Mouse (Mus musculus) forelimb bud, embryonic 11.5 days (tissue): ENCODE measurements around the gene Cfap97d2.

Experiments
- DNase-seq: peaks from one replicate; pipeline ENCODE4 v3.0.0-alpha.2; 2012; ENCODE audit warnings: low read depth, low spot score

Cfap97d2 gene

GRCm38 (mm10) chr8:13705668-13706067 lies at the start of gene Cfap97d2:
Cfap97d2 (plus strand) TSS chr8:13705889.
- peak; percentile 60 for DNase-seq

DNA sequence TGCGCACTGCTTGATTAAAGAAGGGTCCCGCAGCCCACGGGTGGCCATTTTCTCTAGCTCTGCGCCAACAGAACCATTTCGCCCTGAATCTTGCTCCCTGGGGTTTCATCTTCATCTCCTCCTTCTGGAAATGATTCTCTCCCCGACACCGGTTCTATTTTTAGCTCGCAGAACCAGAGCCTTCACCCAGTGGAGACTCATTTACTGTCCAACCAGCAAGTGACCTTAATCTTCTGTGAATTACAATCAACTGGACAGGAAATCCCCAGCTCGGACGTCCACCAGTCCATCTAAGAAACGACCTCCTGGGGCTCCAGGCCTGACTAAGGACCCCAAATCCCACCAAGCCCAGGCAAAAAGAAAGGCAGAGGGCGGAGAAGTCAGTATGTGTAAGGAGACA lies 48.2 kb upstream of the Cfap97d2 start:
- DNase-seq, result no peak

DNA sequence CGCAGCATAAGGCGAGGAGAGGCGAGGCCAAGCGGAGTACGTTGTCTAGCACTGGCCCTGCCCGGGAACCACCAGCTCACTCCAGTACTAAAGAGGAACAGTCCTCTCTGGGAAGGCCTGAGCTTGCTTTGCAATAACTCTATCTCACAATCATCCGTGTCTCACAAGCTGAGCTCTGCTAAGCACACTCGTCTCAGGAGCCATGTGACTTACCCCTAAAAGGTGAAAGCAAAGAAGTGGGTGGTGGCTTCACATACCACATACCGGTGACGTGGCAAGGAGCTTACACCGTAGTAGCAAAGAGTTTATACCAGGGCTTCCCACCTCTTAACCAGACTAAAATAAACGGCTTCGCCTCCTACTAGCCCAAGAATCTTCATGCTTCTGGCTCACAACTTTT lies 45.4 kb upstream of the Cfap97d2 start:
- DNase-seq, result no peak

GRCm38 (mm10) chr8:13664711-13665210 lies 40.9 kb upstream of the Cfap97d2 start:
- no peak for DNase-seq

- DNase-seq, result no peak
Observed at GRCm38 (mm10) chr8:13665538-13665937, 40.2 kb upstream of the Cfap97d2 start.

DNA sequence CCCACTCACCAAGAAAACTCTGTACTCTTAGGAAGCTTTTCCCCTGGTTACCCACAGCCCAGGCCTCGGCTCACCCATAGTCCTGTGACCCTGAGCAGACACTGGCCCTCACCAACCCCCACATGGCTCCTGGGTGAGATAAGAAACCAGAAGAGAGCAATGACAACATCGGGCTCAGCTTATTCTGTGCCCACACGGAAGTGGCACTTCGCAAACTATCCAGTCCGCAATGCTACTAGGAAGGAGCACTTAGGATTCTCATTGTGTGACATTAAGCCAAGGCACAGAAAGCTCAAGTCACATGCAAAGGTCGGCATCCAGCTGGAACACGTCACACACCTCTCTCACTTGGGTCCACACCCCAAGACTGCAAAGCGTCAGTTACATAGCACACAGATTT lies 39.7 kb upstream of the Cfap97d2 start:
- DNase-seq, result no peak

GRCm38 (mm10) chr8:13667917-13668316 lies 37.8 kb upstream of the Cfap97d2 start:
- no peak for DNase-seq

- DNase-seq, result peak; percentile 51
Observed at GRCm38 (mm10) chr8:13668367-13668766, 37.3 kb upstream of the Cfap97d2 start.

- no peak for DNase-seq
Observed at GRCm38 (mm10) chr8:13670011-13670471, 35.6 kb upstream of the Cfap97d2 start.

GRCm38 (mm10) chr8:13671246-13672003 lies 34.3 kb upstream of the Cfap97d2 start:
- DNase-seq, result no peak

DNA sequence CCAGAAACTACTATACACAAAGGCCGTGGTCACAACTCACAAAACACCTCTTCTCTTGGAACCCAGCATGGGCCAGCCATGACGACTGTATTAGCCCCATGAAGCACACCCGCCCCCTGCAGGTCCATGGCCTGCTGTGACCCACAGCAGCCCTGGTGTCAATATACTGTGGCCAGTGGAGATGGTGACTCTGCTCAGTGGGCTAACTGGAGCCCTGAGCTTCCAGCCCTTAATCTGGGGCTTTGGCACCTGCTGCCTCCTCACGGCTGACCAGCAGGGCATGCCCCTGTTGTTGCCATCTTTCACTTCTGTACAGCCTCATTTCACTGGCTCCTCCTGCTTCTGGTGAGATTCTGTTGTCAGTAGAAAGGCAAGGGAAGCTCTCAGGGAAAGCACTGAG lies 32.5 kb upstream of the Cfap97d2 start:
- DNase-seq, result no peak

DNA sequence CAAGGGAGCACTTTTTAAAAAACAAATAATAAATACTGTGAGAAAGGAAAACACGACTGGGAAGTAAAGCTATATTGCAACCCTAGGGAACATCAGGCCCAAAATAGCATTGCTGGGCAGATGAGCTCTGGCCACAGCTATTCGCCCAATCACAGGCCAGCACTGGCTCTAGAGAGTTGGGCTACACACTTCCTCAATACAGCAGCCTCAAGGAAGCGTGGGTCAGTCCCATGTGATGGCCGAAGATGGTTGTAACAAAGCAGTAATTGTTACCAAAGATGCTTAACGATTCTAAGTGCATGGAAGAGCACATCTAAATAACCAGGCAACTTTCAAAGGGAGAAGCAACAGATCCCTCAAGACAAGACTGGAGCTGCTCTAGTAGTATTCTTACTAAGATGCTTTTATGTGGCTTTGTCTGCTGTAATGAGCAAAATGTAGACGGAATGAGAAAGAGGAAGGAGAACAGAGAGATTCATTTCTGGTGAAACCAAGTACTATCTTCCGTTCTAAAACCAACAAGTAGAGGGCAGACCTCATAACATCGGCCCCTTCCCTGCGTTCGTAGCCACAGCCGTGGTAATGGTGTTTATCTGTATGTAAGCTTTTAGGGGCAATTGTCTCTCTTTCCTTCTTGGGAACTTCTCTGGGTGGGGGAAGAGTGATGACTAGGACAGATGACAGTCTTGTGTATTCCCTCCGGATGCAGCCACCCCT lies 31.2 kb upstream of the Cfap97d2 start:
- DNase-seq, result no peak

DNA sequence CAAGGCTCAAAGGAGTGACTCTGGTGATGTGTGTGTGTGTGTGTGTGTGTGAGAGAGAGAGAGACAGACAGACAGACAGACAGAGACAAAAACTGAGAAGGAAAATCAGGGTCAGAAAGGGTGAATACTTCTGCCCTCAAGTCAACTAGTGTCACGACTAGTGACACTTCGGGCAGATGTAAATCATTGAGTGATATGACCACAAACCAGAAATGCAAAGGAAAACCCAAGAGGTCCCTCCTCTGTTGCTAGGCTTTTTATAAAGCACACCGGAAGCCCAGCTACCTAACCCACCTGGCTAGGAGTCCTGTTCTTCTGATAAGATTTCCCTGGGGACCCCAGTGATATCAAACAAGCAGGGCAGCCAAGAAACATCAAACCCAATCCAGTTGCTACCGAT lies 30.6 kb upstream of the Cfap97d2 start:
- no peak for DNase-seq

GRCm38 (mm10) chr8:13675524-13675923 lies 30.2 kb upstream of the Cfap97d2 start:
- DNase-seq, result no peak

DNA sequence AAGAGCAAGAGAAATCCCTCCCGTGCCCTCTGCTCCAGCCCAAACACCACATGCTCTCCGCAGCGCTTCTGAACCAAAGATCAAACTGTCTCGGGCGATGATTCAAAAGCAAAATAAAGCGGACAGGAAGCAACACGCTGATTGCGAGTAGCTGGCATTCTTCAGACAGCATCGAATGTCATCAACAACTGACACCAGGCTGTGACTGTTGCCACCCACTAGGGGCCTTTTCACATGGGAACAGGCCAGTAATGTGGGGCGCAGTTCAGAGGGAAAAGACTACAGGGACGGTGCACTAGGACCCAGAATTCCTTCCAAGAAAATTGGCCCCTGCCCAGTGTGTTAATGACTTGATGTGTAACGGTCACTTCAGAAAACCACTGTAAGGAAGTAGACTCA lies 29.4 kb upstream of the Cfap97d2 start:
- peak; percentile 30 for DNase-seq

GRCm38 (mm10) chr8:13676701-13677412 lies 28.8 kb upstream of the Cfap97d2 start:
- peak; percentile 43 for DNase-seq

DNA sequence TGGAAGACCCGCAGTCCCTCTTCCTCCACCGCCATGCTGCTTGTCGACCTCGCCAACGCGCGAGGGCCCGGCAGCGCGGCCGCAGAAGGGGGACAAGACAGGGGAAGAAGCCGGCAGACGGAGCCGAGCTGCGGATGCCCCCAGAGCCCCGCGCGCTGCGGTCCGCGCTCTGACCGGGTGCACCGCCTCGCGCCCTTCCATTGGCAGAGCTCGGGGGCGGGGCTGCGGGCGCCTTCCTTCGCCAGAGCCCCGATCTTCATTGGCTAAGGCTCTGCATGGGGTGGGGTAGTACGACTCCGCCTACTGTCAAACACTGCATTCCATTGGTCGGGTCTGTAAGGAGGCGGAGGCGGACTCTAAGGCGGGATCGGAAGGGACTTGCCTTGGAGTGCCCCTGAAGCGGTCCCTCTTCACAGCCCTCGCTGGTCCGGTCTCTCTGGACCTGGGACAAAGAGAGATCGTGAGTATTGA lies 28.2 kb upstream of the Cfap97d2 start, which contains the start of gene Rasa3:
Gene Rasa3, minus strand, starts transcription at position 191 of the 471 bp plus-strand sequence.
- DNase-seq, result peak; percentile 94

DNA sequence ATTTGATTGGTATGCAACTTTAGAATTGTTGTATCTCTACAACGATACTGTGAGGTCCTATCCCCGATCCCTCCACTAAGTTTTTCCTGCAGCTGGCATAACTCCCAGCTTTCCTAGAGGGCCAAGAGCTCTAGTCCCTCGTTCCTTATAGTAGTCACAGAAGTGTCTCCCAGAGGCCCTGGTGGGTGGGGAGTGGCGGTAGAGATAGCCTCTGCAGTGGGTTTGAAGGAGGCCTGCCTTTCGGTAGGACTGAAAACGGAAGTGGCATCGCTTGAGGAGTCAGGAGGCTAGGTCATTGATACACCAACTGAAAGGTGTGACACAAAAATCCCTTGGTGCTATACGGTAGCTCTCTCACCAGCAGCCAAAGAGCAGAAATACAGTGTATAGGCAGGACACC lies 27.5 kb upstream of the Cfap97d2 start:
- DNase-seq, result no peak

GRCm38 (mm10) chr8:13684131-13684530 lies 21.6 kb upstream of the Cfap97d2 start:
- peak; percentile 26 for DNase-seq

GRCm38 (mm10) chr8:13685674-13686314 lies 19.9 kb upstream of the Cfap97d2 start:
- no peak for DNase-seq

DNA sequence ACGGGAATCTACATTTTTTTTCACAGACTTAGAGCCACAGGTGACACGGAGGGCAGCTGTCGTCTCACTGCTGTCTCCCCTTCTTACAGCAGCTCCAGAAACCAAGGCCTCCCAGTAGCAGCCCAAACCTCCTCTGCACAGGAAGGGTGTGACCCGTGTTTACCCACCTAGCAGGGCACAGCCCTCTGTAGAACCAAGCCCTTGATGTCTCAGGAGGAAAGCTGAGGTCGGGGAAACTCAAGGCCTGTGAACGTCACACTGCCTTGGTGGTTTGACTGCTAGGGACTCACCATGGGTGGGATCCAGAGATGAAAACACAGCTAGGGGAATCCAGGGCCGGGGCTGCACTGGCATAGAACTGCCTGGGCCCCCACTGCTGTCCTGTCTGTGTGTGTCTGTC lies 19.3 kb upstream of the Cfap97d2 start:
- no peak for DNase-seq
